Mouse (Mus musculus): ENCODE data around the gene Sh2b3.

- no peak for TF ChIP-seq SIN3A (IDR thresholded peaks at IDR 0.05; ENCODE audit: low read length)
- no peak for TF ChIP-seq CTCF (conservative IDR thresholded peaks at IDR 0.05 in 1 of 2, IDR thresholded peaks at IDR 0.05 in 1 of 2; ENCODE audit: low read depth in 2 of 2, low read length in 2 of 2)
- TF ChIP-seq BHLHE40 (IDR thresholded peaks at IDR 0.05; ENCODE audit: low read depth, low read length), result no peak
- no peak for TF ChIP-seq USF2 (conservative IDR thresholded peaks at IDR 0.05; ENCODE audit: low read depth, low read length)
- TF ChIP-seq SMC3 (IDR thresholded peaks at IDR 0.05; ENCODE audit: low read depth, low read length), result no peak
- no peak for TF ChIP-seq POLR2A (IDR thresholded peaks at IDR 0.05; ENCODE audit: low read depth, low read length)
- TF ChIP-seq EP300 (IDR thresholded peaks at IDR 0.05; ENCODE audit: low read length), result no peak
- no peak for TF ChIP-seq MAZ (IDR thresholded peaks at IDR 0.05; ENCODE audit: low read depth, low read length)
Observed at GRCm38 (mm10) chr5:121833159-121833558, 4.3 kb downstream of the Sh2b3 start.
